Mouse (Mus musculus): ENCODE data around the gene Gtf3c2.
"Not testable (repeated sequence)": the region's sequence is repeated elsewhere in the genome, so short reads cannot be mapped to it uniquely, and the experiment has no call there.

Gene Gtf3c2

DNA sequence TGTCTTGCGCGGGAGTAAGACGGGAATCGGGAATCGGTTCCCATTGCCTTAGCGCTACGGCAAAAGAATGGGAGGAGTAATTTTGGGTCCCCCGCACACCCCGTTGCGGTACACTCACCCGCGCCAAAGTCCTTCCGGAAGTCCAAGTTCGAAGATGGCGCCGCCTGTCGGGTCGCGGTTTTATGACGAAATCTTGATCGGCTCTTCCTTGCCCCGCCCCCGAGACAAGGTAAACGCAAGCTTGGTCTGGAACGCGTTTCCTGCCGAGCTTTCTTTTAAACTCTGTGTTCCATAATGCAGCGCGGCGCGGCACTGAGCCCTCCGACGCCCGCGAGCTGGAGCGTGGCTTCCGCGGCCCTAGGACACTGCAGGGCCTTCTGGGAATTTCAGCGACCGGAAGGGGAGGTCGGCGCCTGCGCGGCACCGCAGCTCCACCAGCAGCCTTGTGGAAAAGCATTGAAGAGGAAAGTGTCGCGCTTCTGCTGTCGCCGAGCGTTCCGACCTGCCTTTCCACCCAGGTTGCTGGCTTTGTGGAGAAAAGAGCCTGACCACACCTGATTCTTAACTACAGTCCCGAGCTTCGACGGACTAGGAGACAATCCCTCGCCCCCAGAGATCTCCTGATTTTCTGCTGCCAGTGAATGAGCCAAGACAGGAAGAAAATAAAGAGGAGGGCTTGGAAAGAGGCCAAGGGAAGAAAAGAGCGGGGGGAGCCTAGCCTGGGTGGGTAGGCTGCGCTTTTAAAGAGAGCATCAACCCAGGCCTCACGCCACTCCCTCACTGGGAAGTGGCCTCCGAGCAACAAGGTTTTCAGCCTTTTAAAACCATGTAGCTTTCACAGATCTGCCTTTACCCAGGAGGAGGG is at the start of gene Gtf3c2, which contains the start of gene Gm29609:
Gene Gtf3c2, minus strand, starts transcription at position 379 of the 865 bp plus-strand sequence.
Gene Gm29609, minus strand, starts transcription at position 146 of the 865 bp plus-strand sequence.
- DNase-seq (ENCODE audit: low spot score in 2 of 2) = peak; percentile 92 to 96

GRCm38 (mm10) chr5:31226641-31227040 is 46.7 kb upstream of the Gtf3c2 start:
- DNase-seq (ENCODE audit: low spot score in 2 of 2) = no peak

GRCm38 (mm10) chr5:31222696-31223095 is 42.8 kb upstream of the Gtf3c2 start:
- DNase-seq (ENCODE audit: low spot score in 2 of 2) = no peak

- DNase-seq (ENCODE audit: low spot score in 2 of 2) = peak in 1 of 2 experiments; percentile 66
Measured at GRCm38 (mm10) chr5:31221304-31221945, 41.5 kb upstream of the Gtf3c2 start.

DNA sequence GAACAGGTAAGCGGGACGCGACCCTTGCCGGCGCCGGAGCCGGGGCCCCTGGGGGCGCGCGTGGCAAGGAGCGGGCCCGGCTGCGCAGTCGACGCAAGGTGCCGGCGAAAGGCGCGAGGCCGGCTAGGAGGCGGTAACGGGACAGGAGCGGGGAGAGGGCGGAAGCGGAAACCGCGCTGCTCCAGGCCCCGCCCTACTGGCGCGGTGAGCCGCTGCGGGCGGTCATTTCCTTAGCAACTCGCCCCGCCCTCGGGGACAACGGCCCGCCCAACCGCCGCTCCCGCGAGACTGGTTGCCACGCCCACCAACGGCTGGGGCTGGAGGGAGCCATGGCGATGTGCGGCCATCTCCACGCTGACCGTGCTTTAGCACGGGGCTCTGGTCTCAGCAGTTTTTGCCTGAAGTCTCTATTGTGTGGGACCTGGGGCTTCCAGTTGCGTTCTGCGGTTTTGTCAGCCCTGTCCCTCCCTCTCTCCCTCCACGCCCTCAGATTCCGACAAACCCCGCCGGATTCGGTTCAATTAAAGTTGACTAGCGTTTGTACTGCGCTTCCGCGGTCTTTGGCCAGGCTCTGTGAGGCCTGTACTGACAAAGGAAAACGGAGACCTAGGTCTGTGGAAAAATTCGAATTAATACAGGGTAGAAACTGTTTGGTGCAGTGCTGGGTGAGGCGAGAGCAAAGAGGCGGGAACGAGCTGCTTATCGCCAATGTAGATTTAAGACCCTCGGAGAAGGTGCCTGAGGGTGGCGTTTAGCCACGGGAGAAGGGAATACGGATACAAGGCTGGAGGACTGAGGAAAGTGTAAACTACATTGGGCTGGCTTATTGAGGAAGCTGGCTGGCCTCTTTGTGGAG is 40.7 kb upstream of the Gtf3c2 start, which contains the start of gene Ppm1g:
Gene Ppm1g, minus strand, starts transcription at position 240 of the 856 bp plus-strand sequence.
- peak; percentile 99 to 100 for DNase-seq (ENCODE audit: low spot score in 2 of 2)

GRCm38 (mm10) chr5:31219911-31220447 is 40.0 kb upstream of the Gtf3c2 start:
- DNase-seq (ENCODE audit: low spot score in 2 of 2) = no peak

DNA sequence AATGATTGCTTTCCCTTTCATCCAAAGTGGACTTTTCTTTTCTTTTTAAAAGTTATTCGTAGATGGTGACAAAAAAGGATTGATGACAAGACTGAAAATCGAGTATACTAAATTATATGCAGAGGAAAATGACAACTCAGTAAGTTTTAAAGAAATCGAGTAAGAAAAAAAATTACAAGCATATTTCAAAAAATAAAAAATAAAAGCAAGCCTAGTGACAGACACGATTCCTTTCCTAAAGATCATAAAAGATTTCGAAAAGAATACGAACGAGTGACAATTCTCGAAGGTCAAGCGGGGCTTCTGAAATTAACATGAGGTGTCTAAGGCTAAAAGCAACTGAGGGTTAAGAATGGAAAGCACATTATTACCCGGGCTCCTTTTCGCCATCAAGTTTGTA is 39.5 kb upstream of the Gtf3c2 start:
- DNase-seq (ENCODE audit: low spot score in 2 of 2) = no peak

DNA sequence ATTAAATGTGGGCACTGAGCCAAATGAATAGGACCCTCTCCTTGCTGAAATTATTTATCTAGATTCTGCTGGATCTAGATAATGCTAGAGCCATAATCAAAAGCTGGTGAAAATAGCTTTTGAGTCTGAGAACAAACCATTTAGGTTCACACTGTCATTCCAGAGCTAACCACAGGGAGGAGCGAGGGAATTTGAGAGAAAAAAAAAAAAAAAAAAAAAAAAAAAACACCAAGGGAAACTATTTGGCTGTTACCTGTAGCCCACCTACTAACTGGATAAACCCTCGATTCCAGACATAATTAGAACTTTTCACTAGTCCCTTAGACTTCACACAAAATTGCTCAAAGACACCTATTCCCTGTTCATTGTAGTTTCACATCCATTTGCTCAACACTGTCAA is 39.1 kb upstream of the Gtf3c2 start:
- DNase-seq (ENCODE audit: low spot score in 2 of 2) = no peak

- DNase-seq (ENCODE audit: low spot score in 2 of 2) = peak in 1 of 2 experiments; percentile 59
Measured at GRCm38 (mm10) chr5:31218294-31218693, 38.4 kb upstream of the Gtf3c2 start.

- not testable (repeated sequence) for DNase-seq (ENCODE audit: low spot score in 2 of 2)
Measured at GRCm38 (mm10) chr5:31216554-31216953, 36.6 kb upstream of the Gtf3c2 start.

- DNase-seq (ENCODE audit: low spot score in 2 of 2) = no peak
Measured at GRCm38 (mm10) chr5:31204421-31204820, 24.5 kb upstream of the Gtf3c2 start.

- no peak for DNase-seq (ENCODE audit: low spot score in 2 of 2)
Measured at GRCm38 (mm10) chr5:31203866-31204265, 23.9 kb upstream of the Gtf3c2 start.

GRCm38 (mm10) chr5:31202933-31203332 is 23.0 kb upstream of the Gtf3c2 start:
- DNase-seq (ENCODE audit: low spot score in 2 of 2) = no peak

DNA sequence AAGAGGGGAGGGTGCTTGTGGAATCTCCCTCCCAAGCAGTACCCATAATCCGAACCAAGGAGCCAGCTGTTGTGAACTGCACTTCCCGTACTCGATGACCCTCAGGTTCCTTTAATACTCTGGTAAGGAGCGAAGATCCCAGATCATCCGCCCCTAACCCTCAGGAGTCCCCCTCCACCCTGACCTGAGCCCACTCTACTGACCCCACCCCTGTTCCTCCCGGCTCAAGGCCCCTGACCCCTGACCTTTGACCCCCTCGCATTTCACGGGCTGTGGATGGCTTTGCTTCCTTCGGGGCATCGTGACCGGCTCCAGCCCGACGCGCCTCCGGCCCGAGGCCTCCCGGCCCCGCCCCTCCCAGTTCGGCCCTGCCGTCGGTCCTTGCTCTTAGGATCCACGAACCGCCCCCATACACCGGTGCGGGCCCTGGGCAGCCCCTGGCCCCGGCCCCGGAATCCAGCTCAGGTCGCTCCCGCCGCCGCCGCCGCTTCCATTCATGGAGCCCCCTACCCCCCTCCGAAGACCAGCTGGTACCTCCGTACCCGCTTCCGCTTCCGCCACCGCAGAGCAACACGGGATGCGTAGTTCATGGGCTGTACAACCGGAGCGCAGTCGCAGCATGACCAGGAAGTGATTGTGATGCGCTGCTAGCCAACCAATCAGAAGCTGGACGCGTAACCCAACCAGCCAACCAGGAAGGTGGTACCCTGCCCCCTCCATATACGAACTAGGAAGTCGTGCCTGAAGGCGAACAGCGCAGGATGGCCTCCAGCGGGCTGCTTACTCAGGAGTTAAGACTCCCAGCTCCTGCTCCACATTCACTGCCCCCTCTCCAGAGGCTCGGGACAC is 22.0 kb upstream of the Gtf3c2 start, which contains the start of gene Zfp513:
Gene Zfp513, minus strand, starts transcription at position 562 of the 849 bp plus-strand sequence.
- DNase-seq (ENCODE audit: low spot score in 2 of 2) = peak; percentile 93 to 94

- DNase-seq (ENCODE audit: low spot score in 2 of 2) = no peak
Measured at GRCm38 (mm10) chr5:31201042-31201741, 21.2 kb upstream of the Gtf3c2 start.

GRCm38 (mm10) chr5:31200327-31200768 is 20.4 kb upstream of the Gtf3c2 start:
- peak in 1 of 2 experiments; percentile 71 for DNase-seq (ENCODE audit: low spot score in 2 of 2)

- peak in 1 of 2 experiments; percentile 66 for DNase-seq (ENCODE audit: low spot score in 2 of 2)
Measured at GRCm38 (mm10) chr5:31199893-31200292, 19.9 kb upstream of the Gtf3c2 start.

DNA sequence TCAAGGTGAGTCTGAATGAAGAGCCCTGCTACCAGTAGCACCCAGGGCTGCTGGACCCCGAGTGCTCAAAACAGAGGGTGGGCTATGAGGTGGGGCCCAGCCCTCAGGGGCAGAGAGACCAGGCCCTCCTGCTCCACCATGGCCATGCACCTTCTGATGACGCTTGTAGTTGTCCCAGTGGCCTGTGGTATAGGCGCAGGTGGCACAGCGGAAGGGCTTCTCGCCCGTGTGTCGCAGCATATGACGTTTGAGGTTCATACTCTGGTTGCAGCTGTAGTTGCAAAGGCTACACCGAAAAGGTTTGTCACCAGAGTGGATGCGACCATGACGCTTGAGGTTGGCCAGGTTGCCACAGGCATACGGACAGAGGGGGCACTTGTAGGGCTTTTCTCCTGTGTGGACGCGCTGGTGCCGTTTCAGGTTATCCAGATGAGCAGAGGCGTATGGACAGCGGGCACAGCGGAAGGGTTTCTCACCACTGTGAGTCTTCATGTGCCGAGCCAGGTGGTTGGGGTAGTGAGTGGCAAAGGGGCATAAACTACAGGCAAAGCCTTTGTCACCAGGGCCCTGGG is 19.5 kb upstream of the Gtf3c2 start:
- peak in 1 of 2 experiments; percentile 62 for DNase-seq (ENCODE audit: low spot score in 2 of 2)

DNA sequence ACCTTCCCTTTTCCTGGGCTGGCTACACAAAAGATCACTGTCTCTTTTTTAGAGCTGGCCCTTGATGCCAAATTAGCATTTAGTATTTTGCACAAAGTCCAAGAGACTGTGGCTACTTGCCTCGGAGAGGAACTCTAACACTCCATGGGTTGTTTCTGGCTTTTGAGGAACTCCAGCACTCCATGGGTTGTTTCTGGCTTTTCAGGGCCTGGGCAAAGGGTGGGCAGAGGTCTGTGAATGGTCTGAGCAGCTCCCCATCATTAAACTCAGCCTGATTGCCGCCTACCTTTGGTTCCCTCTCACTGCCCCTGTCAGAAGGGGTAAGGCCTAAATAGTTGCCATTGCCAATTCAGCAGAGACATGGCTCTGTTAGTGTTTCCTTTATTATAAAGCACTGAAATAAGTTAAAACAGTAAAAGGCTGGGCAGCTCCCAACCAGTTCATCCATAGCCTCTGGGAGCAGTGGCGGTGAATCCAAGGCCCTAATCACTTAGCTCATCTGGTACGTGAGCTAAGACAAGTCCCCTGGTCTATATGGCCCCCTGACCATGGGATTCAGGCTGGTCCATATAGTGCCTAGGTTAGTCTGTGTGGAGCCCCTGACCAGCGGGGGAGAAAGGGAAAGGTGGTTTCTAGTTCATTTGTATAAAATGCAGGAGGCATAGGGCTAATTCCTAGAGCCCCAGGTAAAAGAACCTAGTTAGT is 18.8 kb upstream of the Gtf3c2 start:
- no peak for DNase-seq (ENCODE audit: low spot score in 2 of 2)

Measured in spleen, postnatal 4 days (tissue).